Mouse (Mus musculus) neural tube, embryonic 14.5 days (tissue): ENCODE data around the gene Ildr2. TPM values are rescaled to one million over a fixed set of nuclear protein-coding genes. Genes with fewer than 3 reads are reported as not detected.

Experiments used
- ATAC-seq: fragments of 200-750 bp; cut with Nextera tagmentation; 2 replicates; pipeline ENCODE4 v1.8.0; 2017; ENCODE audit warnings: low read depth, mild to moderate bottlenecking, moderate TSS enrichment, moderate library complexity
- H3K27ac ChIP-seq: fragments of 300-500 bp; sonication (generic); 2 replicates; pipeline ENCODE4 v1.5.1; 2014; ENCODE audit warnings: low read depth, mild to moderate bottlenecking, control low read depth, low read length, moderate library complexity, mixed read lengths
- H3K27me3 ChIP-seq: fragments of 300-500 bp; sonication (generic); 2 replicates; pipeline ENCODE4 v1.6.1; 2014; ENCODE audit warnings: low read length; ENCODE audit not compliant: control insufficient read depth, insufficient read depth
- H3K36me3 ChIP-seq: fragments of 300-500 bp; sonication (generic); 2 replicates; pipeline ENCODE4 v1.6.1; 2014; ENCODE audit warnings: low read length, mixed read lengths; ENCODE audit not compliant: control insufficient read depth, insufficient read depth
- H3K4me1 ChIP-seq: fragments of 300-500 bp; sonication (generic); 2 replicates; pipeline ENCODE4 v1.6.1; 2014; ENCODE audit warnings: low read length; ENCODE audit not compliant: control insufficient read depth, insufficient read depth
- H3K4me2 ChIP-seq: fragments of 300-500 bp; sonication (generic); 2 replicates; pipeline ENCODE4 v1.6.1; 2014; ENCODE audit warnings: mild to moderate bottlenecking, low read depth, low read length, control low read depth
- H3K4me3 ChIP-seq: fragments of 300-500 bp; sonication (generic); 2 replicates; pipeline ENCODE4 v1.5.1; 2014; ENCODE audit warnings: low read depth, low read length, control low read depth, mixed read lengths
- H3K9ac ChIP-seq: fragments of 300-500 bp; sonication (generic); replicated peaks from 2 replicates; pipeline ENCODE4 v1.6.1; 2014; ENCODE audit warnings: low read depth, mild to moderate bottlenecking, control low read depth, low read length, mixed read lengths
- H3K9me3 ChIP-seq: fragments of 300-500 bp; sonication (generic); 2 replicates; pipeline ENCODE4 v1.6.1; 2016; ENCODE audit warnings: low read length; ENCODE audit not compliant: control insufficient read depth
- WGBS: fragments of 180-500 bp; shearing (Covaris S2); extraction: QIAGEN DNeasy Blood & Tissue Kit; methylation state at CpG from one replicate; pipeline ENCODE4 v1.1.7; 2014; 5-methylcytosine and 5-hydroxymethylcytosine counted together
- polyA plus RNA-seq: library from polyadenylated mRNA; unstranded; fragments of >200 nt; fragmentation: Nextera tagmentation; extraction: Ambion mirVana; gene quantifications from 2 replicates; pipeline ENCODE4 v1.2.1, GENCODE M21; 2014

Ildr2 gene
- polyA plus RNA-seq = 2.8 and 3.3 TPM in 2 replicates

DNA sequence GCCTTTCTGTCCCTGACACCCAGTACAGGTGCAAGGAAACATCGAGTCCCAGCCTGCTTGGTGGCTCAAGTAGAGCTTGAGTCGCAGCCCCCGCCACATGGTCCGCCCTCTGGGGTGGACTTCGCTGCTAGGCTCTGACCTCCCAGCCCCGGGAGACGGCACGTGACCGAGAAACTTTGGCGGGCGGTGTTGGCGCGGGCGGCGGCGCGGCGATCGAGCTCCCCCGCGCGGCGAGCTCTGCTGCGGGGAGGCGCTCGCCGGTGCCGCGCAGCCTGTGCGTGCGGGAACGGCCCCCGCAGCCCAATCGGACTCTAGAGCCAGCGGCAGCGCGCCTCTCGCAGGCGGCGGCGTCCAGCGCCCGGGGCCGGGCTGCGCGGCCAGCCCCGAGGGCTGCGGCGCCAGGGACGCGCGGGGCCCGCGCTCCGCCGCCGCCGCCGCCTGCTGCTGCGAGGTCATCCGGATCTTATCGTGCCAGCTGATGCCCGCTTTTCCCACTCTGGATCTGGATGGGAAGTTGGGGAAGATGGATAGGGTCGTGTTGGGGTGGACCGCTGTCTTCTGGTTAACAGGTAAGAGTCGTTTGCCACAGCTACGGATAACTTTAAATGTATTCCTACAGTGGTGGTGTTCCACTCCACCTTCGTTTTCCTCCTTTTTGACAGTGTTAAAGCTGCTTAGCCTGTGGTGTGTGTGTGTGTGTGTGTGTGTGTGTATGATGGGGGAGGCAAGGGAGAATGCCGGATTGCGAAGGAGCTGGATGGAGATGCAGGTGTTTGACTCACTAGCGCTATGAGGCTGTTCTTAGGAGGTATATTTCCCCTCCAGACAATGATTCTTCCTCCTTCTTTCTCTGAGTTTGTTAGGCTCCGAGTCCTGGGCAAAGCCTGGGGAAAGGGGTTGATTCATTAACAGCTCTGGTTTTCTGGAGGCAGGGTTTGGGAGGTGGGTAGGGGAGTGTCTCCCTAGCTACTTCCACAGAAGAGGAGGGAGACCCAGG is at the start of gene Ildr2:
TSS of gene Ildr2 (plus strand) at position 242 of the 997 bp plus-strand sequence.
- ATAC-seq = peak; percentile 87

DNA sequence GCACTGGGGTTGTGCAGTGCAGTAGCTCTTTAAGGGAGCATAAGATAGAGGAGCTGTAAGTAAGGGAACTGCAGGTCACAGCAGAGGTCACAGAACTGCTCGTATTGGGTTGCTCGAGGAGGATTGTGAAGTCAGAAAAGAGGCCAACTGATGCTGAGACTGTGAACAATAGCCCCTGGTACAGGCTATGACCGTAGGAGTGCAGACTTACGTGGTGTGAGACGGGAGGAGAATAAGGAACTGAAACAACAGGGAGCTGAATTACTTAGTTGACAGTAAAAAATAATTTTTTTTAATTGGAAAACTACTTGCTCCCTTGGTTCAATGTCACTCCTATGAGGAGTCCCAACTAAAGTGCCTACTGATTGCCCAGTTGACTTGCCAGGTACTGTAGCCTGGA is 49.8 kb upstream of the Ildr2 start:
- Histone ChIP-seq H3K36me3 (no peaks in the 10 kb centered on the region), H3K4me1 (no peaks in the 10 kb centered on the region), H3K4me2 (no peak overlapping the region), H3K9ac (no peak overlapping the region), H3K27ac (no peak overlapping the region), H3K9me3 (no peaks in the 10 kb centered on the region), H3K27me3 (no peaks in the 10 kb centered on the region), H3K4me3 (no peak overlapping the region)
- ATAC-seq = no peak
- WGBS = 21% methylated on average over 5 of the region's 5 CpGs

More for the DNA sequence above, at the start of gene Ildr2:
- peak within 1 kb of the TSS; percentile 58 for H3K4me3 ChIP-seq
- no peaks in the 10 kb centered on the region for H3K36me3 ChIP-seq
- H3K4me2 ChIP-seq = peak within 1 kb of the TSS; percentile 79
- H3K27ac ChIP-seq = no peak within 1 kb of the TSS
- under 1% methylated on average over 70 of the region's 72 CpGs for WGBS
- H3K9ac ChIP-seq = peak within 1 kb of the TSS; percentile 54
- 0 out of 2 replicates have a peak, but pooled peaks cover 4% of the 10 kb centered on the region for H3K4me1 ChIP-seq
- H3K9me3 ChIP-seq = no peaks in the 10 kb centered on the region
- no peaks in the 10 kb centered on the region for H3K27me3 ChIP-seq

DNA sequence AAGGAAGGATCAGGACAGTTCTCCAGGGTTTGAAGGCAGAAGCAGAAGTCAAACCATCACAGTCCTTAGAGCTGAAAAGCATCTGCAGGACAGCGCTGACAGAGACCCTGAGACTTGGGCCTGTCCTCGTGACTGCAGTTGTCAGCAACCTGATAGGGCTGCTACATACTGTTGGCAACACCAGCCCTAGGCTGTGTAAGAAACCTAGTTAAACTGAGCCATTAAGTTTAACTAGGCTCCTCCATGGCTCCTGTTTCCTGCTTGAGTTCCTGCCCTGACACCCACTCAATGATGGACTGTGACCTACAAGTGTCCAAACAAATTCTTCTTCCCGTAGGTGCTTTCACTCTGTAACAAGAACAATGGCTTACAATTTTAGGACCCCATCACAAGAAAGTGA is 48.8 kb upstream of the Ildr2 start:
- Histone ChIP-seq H3K27me3 (no peaks in the 10 kb centered on the region), H3K27ac (no peak overlapping the region), H3K4me3 (no peak overlapping the region), H3K36me3 (no peaks in the 10 kb centered on the region), H3K4me1 (no peaks in the 10 kb centered on the region), H3K9me3 (no peaks in the 10 kb centered on the region), H3K9ac (no peak overlapping the region), H3K4me2 (no peak overlapping the region)
- 79% methylated on average over 3 of the region's 3 CpGs for WGBS
- no peak for ATAC-seq

DNA sequence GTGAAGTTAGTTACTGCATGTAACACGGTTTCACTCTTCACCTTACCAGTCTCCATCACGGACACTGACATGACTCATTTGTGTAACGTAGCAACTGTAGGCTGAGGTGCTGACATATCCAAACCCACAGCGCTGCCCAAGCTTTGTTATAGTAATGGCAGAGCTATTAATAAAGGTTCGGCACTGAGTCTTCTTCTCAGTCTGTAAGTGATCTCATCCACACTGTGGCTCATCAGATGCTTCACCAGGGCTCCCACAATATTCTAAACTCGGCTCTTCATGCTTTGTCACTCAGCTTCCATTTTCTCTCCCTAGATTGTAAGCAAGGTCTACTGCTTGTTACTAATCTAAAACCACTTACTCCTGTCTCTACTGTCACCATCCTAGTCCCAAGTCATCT is 44.6 kb upstream of the Ildr2 start:
- Histone ChIP-seq H3K4me1 (no peaks in the 10 kb centered on the region), H3K36me3 (no peaks in the 10 kb centered on the region), H3K27me3 (no peaks in the 10 kb centered on the region), H3K4me3 (no peak overlapping the region), H3K4me2 (no peak overlapping the region), H3K9ac (no peak overlapping the region), H3K9me3 (no peaks in the 10 kb centered on the region), H3K27ac (no peak overlapping the region)
- no peak for ATAC-seq
- 91% methylated on average over 6 of the region's 6 CpGs for WGBS

DNA sequence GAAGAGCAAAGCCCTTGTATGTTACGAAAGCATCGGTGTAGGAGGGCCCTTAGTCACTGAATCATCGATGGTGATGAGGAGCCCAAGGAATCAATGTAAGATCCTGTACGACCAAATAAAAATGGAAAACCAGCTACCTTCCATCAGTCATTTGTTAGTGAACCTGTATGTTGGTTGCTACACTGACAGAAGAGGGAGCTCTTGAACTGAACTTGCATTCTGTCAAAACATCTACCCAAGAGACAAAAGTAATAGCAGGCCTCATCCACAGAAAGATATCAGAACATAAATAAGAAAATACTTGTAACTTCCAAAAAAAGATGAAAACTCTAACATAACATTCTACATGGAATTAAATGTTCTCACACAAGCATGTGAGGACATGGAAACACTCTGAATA is 39.8 kb upstream of the Ildr2 start:
- WGBS = 82% methylated on average over 4 of the region's 4 CpGs
- H3K4me1 ChIP-seq = no peaks in the 10 kb centered on the region
- no peak overlapping the region for H3K4me3 ChIP-seq
- no peaks in the 10 kb centered on the region for H3K27me3 ChIP-seq
- ATAC-seq = no peak
- no peaks in the 10 kb centered on the region for H3K36me3 ChIP-seq
- no peak overlapping the region for H3K27ac ChIP-seq
- no peaks in the 10 kb centered on the region for H3K9me3 ChIP-seq
- H3K4me2 ChIP-seq = no peak overlapping the region
- no peak overlapping the region for H3K9ac ChIP-seq

DNA sequence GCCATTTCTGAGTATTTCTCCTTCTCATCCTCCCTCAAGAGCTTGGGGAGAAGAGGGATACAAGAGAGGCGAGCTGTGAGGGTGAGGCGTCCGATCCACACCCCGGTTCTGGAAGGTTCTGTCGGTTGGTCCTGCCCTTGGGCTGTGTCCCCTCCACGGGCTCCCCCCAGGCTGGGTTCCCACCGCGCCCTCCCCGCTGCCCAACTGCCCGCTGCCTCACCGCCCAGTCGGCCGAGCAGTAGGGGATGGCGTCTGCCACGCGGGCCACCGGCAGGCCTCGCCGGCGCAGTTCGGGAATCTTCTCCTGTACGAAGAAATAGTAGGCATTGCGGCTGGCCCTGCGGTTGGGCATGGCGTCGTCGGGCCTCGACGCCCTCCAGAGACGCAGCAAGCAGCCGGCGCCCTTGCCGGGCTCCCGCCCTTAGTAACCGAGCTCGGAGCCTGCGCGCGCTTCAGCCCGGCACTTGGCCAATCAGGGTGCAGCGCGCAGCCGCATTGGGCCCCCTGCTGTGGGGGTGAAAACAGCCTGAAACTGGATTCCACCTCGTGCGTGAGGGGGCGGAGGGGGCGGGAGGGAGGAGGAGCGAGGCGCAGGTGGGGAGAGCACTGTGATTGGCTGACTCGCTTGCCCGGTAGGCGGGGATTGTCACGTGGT is 15.5 kb upstream of the Ildr2 start, which contains the start of gene Mael:
TSS of gene Mael (minus strand) at position 433 of the 655 bp plus-strand sequence.
- Histone ChIP-seq H3K9me3 (no peaks in the 10 kb centered on the region; the same call in 1 of the 2 replicates), H3K27ac (no peak within 1 kb of the TSS), H3K27me3 (no peaks in the 10 kb centered on the region), H3K4me2 (no peak within 1 kb of the TSS), H3K36me3 (no peaks in the 10 kb centered on the region), H3K4me1 (no peaks in the 10 kb centered on the region), H3K4me3 (no peak within 1 kb of the TSS), H3K9ac (no peak within 1 kb of the TSS)
- 88% methylated on average over 53 of the region's 53 CpGs for WGBS
- ATAC-seq = no peak

DNA sequence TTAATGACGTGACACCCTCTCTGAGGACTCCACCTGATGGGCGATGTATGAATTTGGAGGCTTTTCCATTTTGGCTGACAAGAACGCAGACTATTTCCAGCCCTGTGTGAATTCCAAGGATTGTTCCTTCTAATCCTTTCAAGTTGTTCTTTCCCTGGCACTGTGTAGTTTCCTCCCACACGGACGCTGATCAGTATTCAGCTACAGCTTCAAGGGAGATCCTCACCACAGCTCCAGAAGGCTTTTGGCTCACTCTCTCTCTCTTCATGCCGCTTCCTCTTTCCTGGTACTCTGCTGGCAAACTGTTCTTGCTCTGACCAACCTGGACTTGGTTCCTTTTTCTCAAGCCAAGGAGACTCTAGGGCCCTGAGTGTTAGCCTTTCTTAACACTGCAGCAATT is 9.7 kb upstream of the Ildr2 start:
- no peak overlapping the region for H3K27ac ChIP-seq
- 84% methylated on average over 6 of the region's 6 CpGs for WGBS
- H3K4me3 ChIP-seq = no peak overlapping the region

DNA sequence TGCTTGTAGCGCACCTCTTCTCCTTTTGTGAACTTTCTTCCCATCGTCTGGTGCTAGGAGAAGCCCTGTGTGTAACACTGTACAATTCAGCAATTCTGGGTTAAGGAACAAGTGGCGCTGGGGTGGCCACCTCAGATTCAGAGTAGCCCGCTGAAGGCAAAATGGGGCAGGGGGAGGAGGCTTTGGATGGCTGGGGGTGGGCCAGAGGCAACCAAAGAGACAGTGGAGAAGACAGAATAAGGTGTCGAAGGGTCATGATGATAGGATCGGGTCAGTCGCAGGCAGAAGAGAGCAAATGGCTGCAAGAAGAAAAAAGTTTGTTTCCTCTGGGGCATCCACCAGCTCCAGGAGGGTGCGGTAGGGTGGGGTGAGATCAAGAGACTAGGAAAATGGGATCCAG is 1.2 kb downstream of the Ildr2 start:
- Histone ChIP-seq H3K36me3 (no peaks in the 10 kb centered on the region), H3K9me3 (no peaks in the 10 kb centered on the region), H3K27ac (no peak overlapping the region), H3K4me1 (0 out of 2 replicates have a peak, but pooled peaks cover 4% of the 10 kb centered on the region), H3K4me2 (peak overlapping the region; percentile 79; the same call in 1 of the 2 replicates), H3K27me3 (no peaks in the 10 kb centered on the region), H3K9ac (no peak overlapping the region; the same call in 1 of the 2 replicates), H3K4me3 (peak overlapping the region; percentile 58)
- ATAC-seq = no peak
- 22% methylated on average over 8 of the region's 8 CpGs for WGBS

More for the DNA sequence above, 9.7 kb upstream of the Ildr2 start:
- H3K36me3 ChIP-seq = no peaks in the 10 kb centered on the region
- H3K4me1 ChIP-seq = no peaks in the 10 kb centered on the region
- H3K9ac ChIP-seq = no peak overlapping the region
- H3K9me3 ChIP-seq = no peaks in the 10 kb centered on the region
- no peaks in the 10 kb centered on the region for H3K27me3 ChIP-seq
- no peak overlapping the region for H3K4me2 ChIP-seq
- ATAC-seq = no peak

DNA sequence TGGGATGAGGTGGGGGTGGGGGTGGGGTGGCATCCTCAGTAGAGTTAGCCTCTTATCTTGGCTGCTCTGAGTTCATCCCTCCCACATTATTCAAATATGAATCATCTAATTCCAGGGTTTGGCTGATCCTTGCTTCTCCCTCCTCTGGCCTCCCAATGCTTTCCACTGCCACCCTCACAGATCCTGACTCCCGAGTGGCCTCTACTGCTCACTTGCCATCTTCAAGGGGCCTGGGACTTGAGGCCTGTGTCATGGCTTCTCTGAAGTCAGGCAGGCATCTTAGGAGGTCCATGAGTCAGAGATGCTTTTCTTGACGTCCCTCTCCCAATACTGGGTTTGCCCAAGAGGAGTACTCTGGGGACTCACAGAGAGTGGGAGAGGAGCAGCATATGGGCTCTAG is 1.7 kb downstream of the Ildr2 start:
- WGBS = 14% methylated on average over 2 of the region's 2 CpGs
- H3K4me2 ChIP-seq = peak overlapping the region; percentile 31
- H3K4me1 ChIP-seq = 0 out of 2 replicates have a peak, but pooled peaks cover 4% of the 10 kb centered on the region
- H3K36me3 ChIP-seq = no peaks in the 10 kb centered on the region
- H3K9me3 ChIP-seq = no peaks in the 10 kb centered on the region
- H3K9ac ChIP-seq = no peak overlapping the region
- ATAC-seq = no peak
- H3K27ac ChIP-seq = no peak overlapping the region
- H3K27me3 ChIP-seq = no peaks in the 10 kb centered on the region
- no peak overlapping the region for H3K4me3 ChIP-seq
